Mouse (Mus musculus) c-Kit-positive CD71-positive TER-119-negative erythroid progenitor cells, embryonic 14.5 days (primary cell): ENCODE results near the gene Zfand5.

Experiments
- DNase-seq: peaks from one replicate; pipeline ENCODE4 v3.0.0-alpha.2; 2013; ENCODE audit warnings: low read depth

The Zfand5 gene

GRCm38 (mm10) chr19:21329770-21330169, 57.7 kb downstream of the Zfand5 start:
- no peak for DNase-seq

- no peak for DNase-seq
Measured at GRCm38 (mm10) chr19:21330305-21331115, 58.4 kb downstream of the Zfand5 start.

- DNase-seq, result no peak
Measured at GRCm38 (mm10) chr19:21331621-21332155, 59.6 kb downstream of the Zfand5 start.
